Mouse (Mus musculus): Measurements from ENCODE around the gene Nccrp1.

- no peak; the same call in 1 of the 2 replicates for TF ChIP-seq POLR2A (IDR thresholded peaks at IDR 0.05; ENCODE audit: control insufficient read depth, low read depth, low read length)
- TF ChIP-seq CTCF (IDR thresholded peaks at IDR 0.05; ENCODE audit: control insufficient read depth, insufficient read depth, insufficient replicate concordance, low read depth, low read length), result no peak
Observed at GRCm38 (mm10) chr7:28595751-28596435, 48.8 kb upstream of the Nccrp1 start.

Measured in testis, adult 2 months (tissue).